ENCODE assay signal across 10 mouse cellular contexts in genomic region chr12:111573315-111573714, GRCm38 (mm10). TPM values are rescaled to one million over a fixed set of nuclear protein-coding genes. Genes with fewer than 3 reads are reported as not detected.
DNase-seq lines count a peak whose midpoint lies in the region; ATAC-seq and TF ChIP-seq lines count a peak whose summit lies in the region.
"Had no signal": no experiment of that assay in that cellular context is flagged by ENCODE, and none has a peak within 500 bp of the region (broad histone marks: within the 10 kb centered on the region; RNA-seq: fewer than 3 reads in every experiment).

No protein-coding gene starts in this region.

- H3K27ac ChIP-seq in testis, adult 2 months (ENCODE audit: control insufficient read depth, insufficient read depth, low read depth, low read length), result no peak overlapping the region; the same call in 1 of the 2 replicates
- peak overlapping the region; percentile 97 for H3K27ac ChIP-seq in hindbrain, embryonic 15.5 days (replicated peaks)
- no peak overlapping the region for H3K27ac ChIP-seq in limb, embryonic 14.5 days (replicated peaks; ENCODE audit: low read depth, low read length)

- H3K4me1 ChIP-seq in testis, adult 2 months (ENCODE audit: control insufficient read depth, insufficient read depth, low read length), result peaks cover 2% of the 10 kb centered on the region
- H3K4me1 ChIP-seq in hindbrain, embryonic 15.5 days (replicated peaks), result peaks cover 41% of the 10 kb centered on the region
- H3K4me1 ChIP-seq in limb, embryonic 14.5 days (ENCODE audit: control insufficient read depth, insufficient read depth, low read length), result peaks cover 18% of the 10 kb centered on the region

- peak overlapping the region; percentile 81 for H3K4me2 ChIP-seq in hindbrain, embryonic 15.5 days
- peak overlapping the region; percentile 63 for H3K4me2 ChIP-seq in limb, embryonic 14.5 days (replicated peaks; ENCODE audit: low read depth, low read length, severe bottlenecking)

- no peaks in the 10 kb centered on the region; the same call in 1 of the 2 replicates for H3K36me3 ChIP-seq in testis, adult 2 months (ENCODE audit: control insufficient read depth, insufficient read depth, low read length)
- no peaks in the 10 kb centered on the region for H3K36me3 ChIP-seq in hindbrain, embryonic 15.5 days
- no peaks in the 10 kb centered on the region for H3K36me3 ChIP-seq in limb, embryonic 14.5 days (ENCODE audit: control insufficient read depth, insufficient read depth, low read length)

- H3K27me3 ChIP-seq in testis, adult 2 months (ENCODE audit: control insufficient read depth, insufficient read depth, low read length), result no peaks in the 10 kb centered on the region
- H3K27me3 ChIP-seq in hindbrain, embryonic 15.5 days, result no peaks in the 10 kb centered on the region
- no peaks in the 10 kb centered on the region for H3K27me3 ChIP-seq in limb, embryonic 14.5 days (ENCODE audit: control insufficient read depth, insufficient read depth, low read length)

- H3K4me3 ChIP-seq in testis, adult 2 months (ENCODE audit: control insufficient read depth, low read depth, low read length), result peak overlapping the region; percentile 97
- H3K4me3 ChIP-seq in hindbrain, embryonic 15.5 days, result peak overlapping the region; percentile 95
- peak overlapping the region; percentile 98 for H3K4me3 ChIP-seq in limb, embryonic 14.5 days (replicated peaks; ENCODE audit: low read length)

- TF ChIP-seq CTCF in testis, adult 2 months (IDR thresholded peaks at IDR 0.05; ENCODE audit: control insufficient read depth, insufficient read depth, insufficient replicate concordance, low read depth, low read length), result no peak

- peak overlapping the region; percentile 58 for H3K9ac ChIP-seq in hindbrain, embryonic 15.5 days
- peak overlapping the region; percentile 47 for H3K9ac ChIP-seq in limb, embryonic 14.5 days (ENCODE audit: low read depth, low read length, severe bottlenecking)

- H3K9me3 ChIP-seq in hindbrain, embryonic 15.5 days, result no peaks in the 10 kb centered on the region
- no peaks in the 10 kb centered on the region for H3K9me3 ChIP-seq in limb, embryonic 14.5 days (ENCODE audit: control insufficient read depth, low read length)

- no peak for TF ChIP-seq POLR2A in testis, adult 2 months (IDR thresholded peaks at IDR 0.05; ENCODE audit: control insufficient read depth, low read depth, low read length)
- no peak for TF ChIP-seq POLR2A in limb, embryonic 14.5 days (IDR thresholded peaks at IDR 0.05; ENCODE audit: borderline replicate concordance, extremely low read depth, insufficient read depth, insufficient read length)

- ATAC-seq in hindbrain, embryonic 15.5 days (ENCODE audit: low FRiP score, low read depth), result no peak
- ATAC-seq in limb, embryonic 14.5 days (ENCODE audit: low FRiP score, low read depth), result no peak

- WGBS in hindbrain, embryonic 15.5 days, result 32% methylated on average over 6 of the region's 6 CpGs
- WGBS in limb, embryonic 14.5 days, result 44% methylated on average over 6 of the region's 6 CpGs

- no peak for DNase-seq in testis, postnatal 10 days (ENCODE audit: low spot score)
- no peak for DNase-seq in limb, embryonic 14.5 days (ENCODE audit: low spot score)
- peak; percentile 61 for DNase-seq in yolk sac, embryonic 10.5 days (ENCODE audit: low spot score)
- no peak for DNase-seq in ovary, postnatal 10 days (ENCODE audit: low spot score)
- DNase-seq in left cerebral cortex, adult 9 months (ENCODE audit: low spot score in 2 of 2), result no peak
- no peak for DNase-seq in adrenal gland, adult 18-20 months (ENCODE audit: low spot score in 2 of 2)
- DNase-seq: adrenal gland, postnatal 36 days; heart, adult 18-20 months had no signal

RNA-seq across cellular contexts. Expression of gene Mark3, which starts 1.0 kb away (rescaled TPM):
- 17.0 and 21.4 TPM in 2 replicates for polyA plus RNA-seq in testis, adult 2 months (2012; rRNA removed)
- polyA plus RNA-seq in hindbrain, embryonic 15.5 days (2015; fragmentation: Nextera tagmentation; extraction: Ambion mirVana), result 52.2 and 52.3 TPM in 2 replicates
- 69.4 and 80.5 TPM in 2 replicates for polyA plus RNA-seq in limb, embryonic 14.5 days (2012; rRNA removed)
- polyA plus RNA-seq in limb, embryonic 14.5 days (2014; fragmentation: Nextera tagmentation; extraction: Ambion mirVana), result 49.8 and 63.7 TPM in 2 replicates
- 10 to 100 TPM; 75.0 to 88.1 TPM for total RNA-seq in adrenal gland, adult 18-20 months (2021)

RNA-seq across cellular contexts. Expression of gene Eif5, which starts 35.5 kb away (rescaled TPM):
- 280 and 283 TPM in 2 replicates for polyA plus RNA-seq in testis, adult 2 months (2012; rRNA removed)
- 490 and 510 TPM in 2 replicates for polyA plus RNA-seq in hindbrain, embryonic 15.5 days (2015; fragmentation: Nextera tagmentation; extraction: Ambion mirVana)
- polyA plus RNA-seq in limb, embryonic 14.5 days (2012; rRNA removed), result 118 and 129 TPM in 2 replicates
- 472 and 474 TPM in 2 replicates for polyA plus RNA-seq in limb, embryonic 14.5 days (2014; fragmentation: Nextera tagmentation; extraction: Ambion mirVana)
- 100 to 1,000 TPM; 393 to 425 TPM for total RNA-seq in adrenal gland, adult 18-20 months (2021)
